Mouse (Mus musculus) testis, adult 2 months (tissue): ENCODE measurements around the gene Spsb4.

Experiments
- CTCF ChIP-seq: fragments of 200-500 bp; IDR thresholded peaks from 2 replicates; pipeline ENCODE4 v1.5.1; 2012; ENCODE audit warnings: low read depth, mild to moderate bottlenecking, inconsistent platforms, low read length, moderate library complexity; ENCODE audit not compliant: control insufficient read depth, insufficient read depth, insufficient replicate concordance
- POLR2A ChIP-seq: fragments of 200-500 bp; IDR thresholded peaks from 2 replicates; pipeline ENCODE4 v1.6.1; 2012; ENCODE audit warnings: low read depth, mild to moderate bottlenecking, inconsistent platforms, low read length, moderate library complexity; ENCODE audit not compliant: control insufficient read depth

DNA sequence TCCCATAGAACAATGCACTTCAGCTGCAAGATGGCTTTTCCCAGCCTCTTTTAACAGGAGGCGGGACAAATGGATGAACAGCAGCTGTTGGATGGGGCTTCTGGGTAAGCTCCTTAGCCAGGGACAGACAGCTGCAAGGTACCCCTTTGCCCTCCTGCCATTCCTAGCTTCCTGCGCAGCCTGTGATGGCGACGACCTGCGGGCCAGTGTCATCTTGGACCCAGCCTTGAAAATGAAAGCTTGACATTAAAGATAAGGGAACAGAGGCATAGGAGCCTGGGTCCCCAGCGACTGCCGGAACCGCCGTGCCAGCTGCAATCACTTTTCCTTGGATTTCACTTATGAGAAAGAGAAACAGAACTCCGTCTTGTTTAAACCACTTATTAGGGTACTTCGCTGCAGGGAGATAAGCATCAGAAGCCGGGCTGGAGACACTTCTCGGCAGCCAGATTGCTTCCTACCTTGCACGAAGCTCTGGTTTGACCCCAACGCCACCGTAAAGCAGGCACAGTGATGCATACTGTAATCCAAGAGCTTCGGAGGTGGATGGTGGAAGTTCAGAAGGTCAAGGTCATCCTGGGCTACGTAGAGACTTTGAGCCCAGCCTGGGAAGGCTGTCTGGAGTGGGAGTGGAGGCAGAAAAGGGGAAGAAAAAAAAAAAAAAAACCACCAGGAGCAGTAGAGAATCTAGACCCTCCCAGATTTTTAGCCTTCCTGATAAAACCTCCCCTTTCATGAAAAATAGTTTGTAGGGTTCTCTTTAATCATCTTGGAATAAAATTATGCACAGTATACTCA is 38.1 kb upstream of the Spsb4 start:
- TF ChIP-seq CTCF (no peak), POLR2A (no peak)
